Mouse (Mus musculus) gastrocnemius, adult 2 months (tissue): ENCODE data around the gene Tfip11. TPM values are rescaled to one million over a fixed set of nuclear protein-coding genes. Genes with fewer than 3 reads are reported as not detected.

ENCODE experiments used
- DNase-seq: peaks from one replicate; pipeline ENCODE4 v3.0.0; 2022
- H3K27ac ChIP-seq: fragments of 200-600 bp; 2 replicates; pipeline ENCODE4 v1.8.1; 2022; ENCODE audit warnings: mild to moderate bottlenecking
- H3K4me3 ChIP-seq: fragments of 200-600 bp; 2 replicates; pipeline ENCODE4 v1.8.1; 2022; ENCODE audit warnings: mild to moderate bottlenecking, moderate library complexity
- CTCF ChIP-seq: fragments of 200-600 bp; IDR thresholded peaks from 2 replicates; pipeline ENCODE4 v1.8.1; 2022; ENCODE audit warnings: antibody characterized with exemption, mild to moderate bottlenecking, moderate library complexity
- intact Hi-C: fragments of 180-260 bp; cut with DNase I; formaldehyde crosslinking; loops from one replicate; pipeline ENCODE4 v1.15.1; 2025
- total RNA-seq, 2 experiments: library from RNA; stranded (reverse); gene quantifications; 2 replicates each; pipeline ENCODE4 v1.2.3; 2021

The Tfip11 gene
- total RNA-seq, 2 experiments from 2014 or later = 10.6 to 15.5 TPM

DNA sequence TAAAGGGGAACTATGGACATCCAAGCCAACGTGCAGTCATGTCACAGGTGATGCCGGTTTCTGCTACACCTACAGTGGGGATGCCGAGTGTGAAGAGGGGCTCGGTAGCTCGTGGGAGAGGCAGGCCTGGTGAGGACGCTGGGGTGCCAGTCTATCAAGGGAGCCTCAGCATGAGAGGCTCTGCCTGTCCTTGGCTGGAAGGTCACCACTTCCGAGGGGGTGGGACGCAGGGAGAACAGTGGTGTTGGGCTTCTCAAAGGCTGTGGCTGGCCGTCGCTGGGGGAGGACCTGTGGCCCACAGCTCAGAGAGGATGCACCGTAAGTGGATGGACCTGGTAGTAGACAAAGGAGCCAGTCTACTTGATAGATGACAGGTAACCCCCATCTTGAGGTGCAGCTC lies 55.0 kb downstream of the Tfip11 start:
- DNase-seq = no peak
- Histone ChIP-seq H3K27ac (no peak overlapping the region), H3K4me3 (no peak overlapping the region)
- intact Hi-C loops = no loop called here
- no peak for TF ChIP-seq CTCF

DNA sequence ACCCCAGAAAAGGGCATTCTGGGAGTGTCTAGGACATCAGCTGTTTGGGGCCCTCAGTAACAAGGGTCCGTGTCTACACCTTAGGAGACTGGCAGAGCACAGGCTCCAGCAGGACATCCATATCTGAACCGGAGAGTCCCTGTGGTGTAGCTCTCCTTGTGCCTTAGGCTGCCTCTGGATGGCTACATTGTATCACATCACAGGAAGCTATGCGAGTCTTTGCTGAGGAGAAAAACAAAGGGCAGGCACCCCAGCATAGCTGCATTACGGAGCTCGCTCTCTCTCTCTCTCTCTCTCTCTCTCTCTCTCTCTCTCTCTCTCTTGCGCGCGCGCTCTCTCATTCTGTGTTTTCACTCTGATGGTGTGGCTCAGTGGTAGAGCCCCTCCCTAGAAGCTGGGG lies 55.9 kb downstream of the Tfip11 start:
- TF ChIP-seq CTCF = no peak
- peak; percentile 16 for DNase-seq
- H3K4me3 ChIP-seq = no peak overlapping the region
- H3K27ac ChIP-seq = peak overlapping the region; percentile 63; the same call in 1 of the 2 replicates
- intact Hi-C loops = no loop called here

DNA sequence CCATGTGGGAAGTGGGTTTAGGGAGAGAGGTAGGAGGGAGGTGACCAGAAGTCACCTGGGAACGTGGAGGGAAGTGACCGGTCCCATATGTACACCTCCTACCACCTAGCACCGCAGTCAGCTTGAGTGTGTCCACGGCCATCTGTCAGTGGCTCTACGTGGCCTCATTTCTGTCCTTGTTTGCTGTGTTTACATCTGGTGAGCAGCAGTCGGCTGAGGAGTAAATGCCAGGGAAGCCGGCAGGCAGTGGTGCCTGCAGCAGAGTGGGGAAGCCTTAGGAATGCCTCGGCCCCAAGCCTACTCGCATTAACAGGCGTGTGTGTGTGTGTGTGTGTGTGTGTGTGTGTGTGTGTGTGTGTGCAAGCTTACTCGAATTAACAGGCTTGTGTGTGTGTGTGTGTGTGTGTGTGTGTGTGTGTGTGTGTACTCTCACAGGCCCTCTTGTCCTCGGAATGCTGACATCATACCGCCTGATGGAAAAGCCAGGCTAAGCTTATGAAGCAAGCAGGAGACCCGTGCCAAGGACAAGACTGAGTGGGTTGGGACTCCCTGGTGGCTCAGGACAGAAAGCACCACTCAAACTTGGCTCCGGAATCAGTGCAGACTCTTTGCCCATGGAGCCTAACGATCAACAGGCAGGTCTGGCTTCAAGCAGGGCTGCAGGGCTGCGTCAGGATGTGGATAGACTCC lies 56.6 kb downstream of the Tfip11 start:
- H3K4me3 ChIP-seq = no peak overlapping the region
- H3K27ac ChIP-seq = peak overlapping the region; percentile 63
- DNase-seq = peak; percentile 70
- intact Hi-C loops = no loop called here
- no peak for TF ChIP-seq CTCF

DNA sequence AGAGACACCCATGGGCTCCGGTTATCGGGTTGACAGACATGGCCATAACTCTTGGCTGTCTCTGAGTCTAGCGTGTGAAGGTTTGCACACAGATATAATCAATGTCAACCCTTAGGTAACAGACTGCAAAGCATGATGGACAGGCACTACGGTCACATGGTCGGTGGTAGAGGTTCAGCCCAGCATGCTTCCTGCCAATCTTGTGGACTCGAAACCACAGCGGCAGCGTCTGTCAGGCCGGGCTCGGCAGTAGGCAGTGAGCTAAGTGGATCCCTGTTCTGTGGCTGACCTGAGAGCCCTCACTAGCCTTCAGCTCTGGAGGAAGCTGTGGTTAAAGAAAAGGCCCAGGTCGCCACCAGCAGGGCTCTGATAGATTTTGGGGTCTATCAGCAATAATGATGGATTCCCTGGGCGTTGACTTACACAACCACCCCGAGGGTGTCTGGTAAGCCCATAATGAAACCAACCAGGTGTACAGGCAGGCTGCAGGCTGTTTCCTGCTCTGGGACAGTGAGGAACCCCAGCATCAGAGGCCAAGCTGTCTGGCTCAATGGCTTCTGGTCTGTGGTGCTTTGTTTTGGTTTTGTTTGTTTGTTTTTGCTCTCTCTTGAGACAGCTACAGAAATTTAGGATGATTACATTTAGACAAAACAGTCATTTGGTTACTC lies 58.8 kb downstream of the Tfip11 start:
- no peak for DNase-seq
- intact Hi-C loops = no loop called here
- H3K4me3 ChIP-seq = no peak overlapping the region
- no peak for TF ChIP-seq CTCF
- no peak overlapping the region for H3K27ac ChIP-seq

DNA sequence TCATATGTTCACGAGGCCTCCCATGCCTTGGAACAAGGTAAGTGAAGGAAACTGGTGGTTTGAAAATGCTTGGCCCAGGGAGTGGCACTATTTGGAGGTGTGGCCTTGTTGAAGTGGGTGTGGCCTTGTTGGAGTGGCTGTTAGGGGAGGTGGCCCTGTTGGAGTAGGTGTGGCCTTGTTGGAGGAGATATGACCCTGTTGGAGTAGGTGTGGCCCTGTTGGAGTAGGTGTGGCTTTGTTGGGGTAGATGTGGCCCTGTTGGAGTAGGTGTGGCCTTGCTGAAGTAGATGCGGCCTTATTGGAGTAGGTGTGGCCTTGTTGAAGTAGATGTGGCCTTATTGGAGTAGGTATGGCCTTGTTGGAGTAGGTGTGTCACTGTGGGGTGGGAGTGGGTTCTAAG lies 59.8 kb downstream of the Tfip11 start:
- H3K4me3 ChIP-seq = no peak overlapping the region
- intact Hi-C loops = no loop called here
- H3K27ac ChIP-seq = no peak overlapping the region
- no peak for DNase-seq
- TF ChIP-seq CTCF = no peak

Other genes starting within 250 kb of the Tfip11 start
- gene Cryba4, start 73.8 kb upstream of the Tfip11 start, total RNA-seq = under 1 TPM in 1 of 2 experiments, not detected in 1; 0.86 TPM
- gene Crybb1, start 70.5 kb upstream of the Tfip11 start, total RNA-seq = 1 to 10 TPM; 1.6 to 3.7 TPM
- 10 to 100 TPM; 12.6 to 25.4 TPM for gene Tpst2, start 49.7 kb upstream of the Tfip11 start, total RNA-seq
- gene Srrd, start 16.7 kb downstream of the Tfip11 start, total RNA-seq = 1 to 10 TPM; 4.2 to 5.6 TPM
- gene Hps4, start 16.7 kb downstream of the Tfip11 start, total RNA-seq = 1 to 10 TPM; 4.3 to 6.3 TPM
- gene Gm6583, start 29.7 kb downstream of the Tfip11 start, total RNA-seq = not detected
- gene Asphd2, start 68.5 kb downstream of the Tfip11 start, total RNA-seq = under 1 TPM; 0.17 to 0.18 TPM
- not detected for gene Gm6588, start 123.1 kb downstream of the Tfip11 start, total RNA-seq